Mouse (Mus musculus) C2C12 (cell line): ENCODE results near the gene Masp2.

Experiments used
- CTCF ChIP-seq: IDR thresholded peaks from one replicate; pipeline ENCODE4 v1.5.1; 2011; ENCODE audit not compliant: control insufficient read depth, insufficient read depth, insufficient read length
- MAX ChIP-seq: IDR thresholded peaks from one replicate; pipeline ENCODE4 v1.6.1; 2011; ENCODE audit warnings: mild to moderate bottlenecking, control low read depth
- MYOD1 ChIP-seq: IDR thresholded peaks from one replicate; pipeline ENCODE4 v1.6.1; 2011; ENCODE audit warnings: low read depth; ENCODE audit not compliant: control insufficient read depth, insufficient read length
- USF1 ChIP-seq: IDR thresholded peaks from one replicate; pipeline ENCODE4 v1.6.1; 2011; ENCODE audit warnings: low read depth, mild to moderate bottlenecking, control low read depth, moderate library complexity

- TF ChIP-seq CTCF, result no peak
- no peak for TF ChIP-seq MAX
- no peak for TF ChIP-seq MYOD1
- no peak for TF ChIP-seq USF1
Observed at GRCm38 (mm10) chr4:148623609-148624008, 21.3 kb downstream of the Masp2 start.
